Mouse (Mus musculus): ENCODE data around the gene Triobp. TPM values are rescaled to one million over a fixed set of nuclear protein-coding genes. Genes with fewer than 3 reads are reported as not detected.
"Not testable (repeated sequence)": the region's sequence is repeated elsewhere in the genome, so short reads cannot be mapped to it uniquely, and the experiment has no call there.

The Triobp gene
- total RNA-seq, 2 experiments from 2014 or later, result 36.7 to 40.3 TPM

DNA sequence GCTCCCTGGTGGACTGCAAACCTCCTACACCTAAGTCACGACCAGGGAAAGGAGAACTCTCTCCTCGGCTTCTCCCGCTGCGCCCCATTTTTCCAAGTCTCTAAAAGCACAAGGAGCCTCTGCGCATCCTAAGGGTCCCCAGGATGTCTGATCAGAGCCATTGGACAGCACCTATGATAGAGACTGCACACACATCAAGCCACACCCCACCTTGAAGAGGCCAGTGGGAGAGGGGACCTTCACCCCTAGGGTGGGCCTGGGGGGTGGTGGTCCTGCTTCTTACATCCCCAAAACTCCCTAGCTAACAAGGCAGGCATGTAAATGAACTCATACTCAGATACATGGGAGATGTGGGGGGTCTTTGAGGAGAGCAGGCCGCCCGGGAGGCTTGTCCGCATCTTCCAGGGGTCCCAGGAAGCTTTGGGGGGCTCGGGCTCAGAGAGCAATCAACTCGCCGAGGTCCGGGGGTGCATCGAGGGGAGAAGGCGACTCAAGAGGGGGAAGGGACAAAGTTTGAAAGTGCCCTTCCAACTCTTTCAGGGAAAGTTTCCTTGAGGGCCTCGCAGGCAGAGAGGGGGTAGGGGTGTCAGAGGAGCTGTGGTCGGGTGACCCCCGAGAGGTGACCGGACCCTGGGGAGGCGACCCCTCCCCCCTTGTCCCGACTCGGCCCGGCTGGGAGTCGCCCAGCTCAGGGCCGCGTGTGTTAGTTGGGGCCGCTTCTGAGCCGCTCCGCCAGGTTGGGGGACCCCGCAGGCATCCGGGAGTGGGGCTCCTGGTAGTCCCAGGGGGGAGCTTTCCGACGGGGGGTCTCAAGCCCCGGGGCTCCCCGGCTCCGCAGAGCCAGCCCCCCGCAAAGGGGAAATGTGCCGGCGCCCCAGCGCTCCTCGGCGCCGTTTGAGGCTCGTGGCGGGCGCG lies 80.0 kb downstream of the Triobp start:
- intact Hi-C loops (cut with DNase I), result no loop called here
- peak; percentile 40 to 70 for DNase-seq

DNA sequence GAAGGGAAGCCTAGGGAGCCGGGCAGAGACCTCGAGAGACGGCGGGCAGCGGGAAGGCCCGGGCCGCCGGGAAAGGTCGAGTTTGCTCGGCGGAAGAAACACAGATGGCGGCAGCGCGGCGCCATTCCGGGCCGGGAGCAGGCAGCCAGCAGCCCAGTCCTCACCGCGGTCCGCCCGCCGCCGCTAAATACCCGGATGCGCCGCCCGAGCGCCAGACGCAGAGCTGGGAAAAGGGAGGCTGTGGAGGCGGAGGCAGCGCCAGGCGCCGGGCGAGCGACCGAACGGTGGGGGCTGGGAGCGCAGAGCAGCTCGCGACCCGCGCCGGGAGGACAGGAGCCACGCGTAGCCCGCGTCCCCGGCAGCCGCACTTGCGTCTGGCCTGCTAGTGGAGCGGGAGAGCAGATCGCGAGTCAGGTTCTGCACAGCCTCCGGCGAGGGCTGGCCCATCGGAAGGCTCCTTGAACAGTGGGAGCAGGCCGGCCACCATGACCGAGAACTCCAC lies 80.8 kb downstream of the Triobp start, which contains the start of gene H1f0:
Gene H1f0 (plus strand): TSS at position 214 of the 502 bp plus-strand sequence.
- intact Hi-C loops (cut with DNase I), result no loop called here
- peak; percentile 96 to 97 for DNase-seq

GRCm38 (mm10) chr15:79028823-79029484 lies 81.4 kb downstream of the Triobp start:
- no peak for DNase-seq
- intact Hi-C loops (cut with DNase I), result no loop called here

GRCm38 (mm10) chr15:79029519-79030241 lies 82.2 kb downstream of the Triobp start:
- intact Hi-C loops (cut with DNase I), result loop anchor here (2.0 kb wide), 1 partner anchor 43 kb away; no protein-coding TSS in a partner anchor
- no peak for DNase-seq

DNA sequence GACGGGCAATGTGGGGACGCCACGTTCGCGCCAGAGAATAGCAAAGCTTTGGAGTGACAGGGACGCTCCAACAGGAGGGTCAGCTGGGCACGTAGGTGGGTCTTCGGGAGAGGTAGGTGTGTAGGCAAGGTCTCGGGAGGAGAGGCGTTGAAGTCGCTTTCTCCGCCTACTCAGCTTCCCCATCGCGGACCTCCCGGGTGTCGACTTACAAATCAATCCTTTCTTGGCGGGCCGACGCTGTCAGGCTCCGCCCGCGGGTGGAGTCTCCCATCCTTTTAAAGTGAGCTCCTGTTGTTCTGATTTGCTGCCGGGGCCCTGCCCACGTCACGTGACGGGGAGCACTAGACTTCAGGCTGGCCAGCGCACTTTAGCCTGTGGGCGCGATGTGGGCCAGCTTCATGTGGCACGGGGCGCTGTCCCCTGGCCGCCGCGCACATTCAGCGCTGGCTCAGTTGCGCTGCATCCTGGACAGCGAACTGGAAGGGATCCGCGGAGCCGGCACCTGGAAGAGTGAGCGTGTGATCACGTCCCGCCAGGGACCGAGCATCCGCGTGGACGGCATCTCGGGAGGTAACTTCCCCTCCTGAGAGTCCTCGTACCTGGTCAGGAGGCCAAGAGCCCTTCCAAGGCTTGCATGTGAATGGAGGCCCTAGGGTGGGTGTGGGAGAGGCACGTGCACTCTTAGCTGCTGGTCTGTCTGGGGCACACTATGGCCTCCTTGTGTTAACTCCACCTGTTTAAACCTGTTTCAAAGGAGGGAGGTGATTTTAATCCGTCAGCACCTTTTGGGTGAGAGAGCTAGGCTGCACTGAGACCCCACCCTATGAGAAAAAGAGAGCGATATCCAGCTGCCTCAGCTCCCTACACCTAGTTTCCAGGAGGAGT lies 83.3 kb downstream of the Triobp start:
- intact Hi-C loops (cut with DNase I), result loop anchor here (2.0 kb wide), 1 partner anchor 44 kb away; no protein-coding TSS in a partner anchor
- DNase-seq, result peak; percentile 85

DNA sequence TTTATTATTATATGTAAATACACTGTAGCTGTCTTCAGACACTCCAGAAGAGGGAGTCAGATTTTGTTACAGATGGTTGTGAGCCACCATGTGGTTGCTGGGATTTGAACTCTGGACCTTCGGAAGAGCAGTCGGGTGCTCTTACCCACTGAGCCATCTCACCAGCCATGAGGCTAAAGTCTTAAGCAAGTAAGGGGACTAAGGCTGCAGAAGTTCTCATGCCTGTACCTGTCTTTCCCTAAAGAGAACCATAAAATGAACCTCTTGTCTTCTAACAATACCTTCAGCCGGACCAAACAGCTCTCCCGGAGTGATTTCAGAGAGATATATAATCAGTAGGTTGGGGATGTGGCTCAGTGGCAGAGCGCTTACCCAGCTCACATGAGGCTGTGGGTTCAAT lies 84.4 kb downstream of the Triobp start:
- DNase-seq, result not testable (repeated sequence)
- intact Hi-C loops (cut with DNase I), result loop anchor here (2.0 kb wide), 1 partner anchor 45 kb away; no protein-coding TSS in a partner anchor

DNA sequence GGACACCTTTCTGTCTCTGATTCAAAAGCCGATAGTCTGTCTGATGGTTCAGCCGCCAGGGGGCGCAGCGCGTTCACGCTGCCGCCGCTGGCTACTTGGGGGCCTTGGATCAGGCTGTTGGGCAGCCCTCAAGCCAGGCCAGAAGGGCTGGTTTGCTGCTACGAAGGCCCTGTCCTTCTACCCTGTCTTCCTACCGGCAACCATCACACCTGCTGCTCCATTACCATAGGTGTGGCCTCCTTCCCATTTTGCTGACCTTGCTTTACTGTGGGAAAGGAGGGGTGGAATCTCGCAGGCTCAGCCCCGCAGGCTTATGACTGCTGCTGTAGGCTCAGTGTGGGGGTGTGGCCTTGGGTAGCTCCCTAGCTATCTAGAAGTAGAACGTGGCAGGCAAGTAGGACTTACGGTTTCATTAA lies 90.4 kb downstream of the Triobp start:
- DNase-seq, result peak; percentile 80 to 87
- intact Hi-C loops (cut with DNase I), result loop anchor here (1.0 to 5.0 kb wide), 3 partner anchors 32 to 121 kb away; no protein-coding TSS in a partner anchor

DNA sequence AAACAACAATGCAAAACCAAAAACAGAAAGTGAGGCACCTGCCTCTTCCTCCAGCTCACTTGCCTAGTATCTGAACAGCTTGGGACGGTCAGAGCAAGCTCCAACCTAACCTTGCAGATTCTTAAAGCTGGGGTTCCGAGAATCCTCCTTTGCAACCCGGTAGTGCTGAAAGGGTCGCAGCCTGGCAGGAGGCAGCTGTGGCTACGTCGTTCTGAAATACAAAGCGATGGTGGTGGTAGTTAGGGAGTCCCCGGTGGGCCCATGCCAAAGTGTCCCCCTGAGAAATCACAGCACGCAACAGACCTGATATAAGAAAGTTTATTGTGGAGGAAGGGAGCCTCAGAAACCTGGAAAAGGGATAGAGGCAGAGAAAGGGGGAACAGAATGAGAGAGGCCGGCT lies 90.8 kb downstream of the Triobp start:
- intact Hi-C loops (cut with DNase I), result loop anchor here (1.0 to 5.0 kb wide), 3 partner anchors 32 to 121 kb away; no protein-coding TSS in a partner anchor

DNA sequence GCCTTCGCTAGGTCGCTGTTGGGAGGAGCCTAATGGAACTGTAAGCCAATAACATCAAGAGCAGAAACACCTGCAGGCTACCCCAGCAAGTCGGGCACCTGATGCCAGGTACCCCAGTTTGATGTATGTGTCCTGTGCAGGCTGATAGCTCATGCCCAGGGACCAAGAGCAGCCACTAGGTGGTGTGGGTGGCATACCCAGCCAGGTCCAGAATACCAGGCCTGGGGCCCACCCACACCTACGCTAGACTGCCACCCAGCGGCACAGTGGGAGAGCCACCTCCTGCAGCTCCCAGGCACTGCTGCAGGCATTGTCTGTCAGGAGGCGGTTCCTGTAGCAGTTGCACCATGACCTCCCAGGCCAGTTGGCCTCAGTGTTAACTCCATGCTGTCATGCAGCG lies 91.3 kb downstream of the Triobp start:
- intact Hi-C loops (cut with DNase I), result loop anchor here (1.0 to 5.0 kb wide), 3 partner anchors 31 to 122 kb away; no protein-coding TSS in a partner anchor
- peak; percentile 57 to 69 for DNase-seq

More for the DNA sequence above, 90.8 kb downstream of the Triobp start:
- DNase-seq, result no peak

DNA sequence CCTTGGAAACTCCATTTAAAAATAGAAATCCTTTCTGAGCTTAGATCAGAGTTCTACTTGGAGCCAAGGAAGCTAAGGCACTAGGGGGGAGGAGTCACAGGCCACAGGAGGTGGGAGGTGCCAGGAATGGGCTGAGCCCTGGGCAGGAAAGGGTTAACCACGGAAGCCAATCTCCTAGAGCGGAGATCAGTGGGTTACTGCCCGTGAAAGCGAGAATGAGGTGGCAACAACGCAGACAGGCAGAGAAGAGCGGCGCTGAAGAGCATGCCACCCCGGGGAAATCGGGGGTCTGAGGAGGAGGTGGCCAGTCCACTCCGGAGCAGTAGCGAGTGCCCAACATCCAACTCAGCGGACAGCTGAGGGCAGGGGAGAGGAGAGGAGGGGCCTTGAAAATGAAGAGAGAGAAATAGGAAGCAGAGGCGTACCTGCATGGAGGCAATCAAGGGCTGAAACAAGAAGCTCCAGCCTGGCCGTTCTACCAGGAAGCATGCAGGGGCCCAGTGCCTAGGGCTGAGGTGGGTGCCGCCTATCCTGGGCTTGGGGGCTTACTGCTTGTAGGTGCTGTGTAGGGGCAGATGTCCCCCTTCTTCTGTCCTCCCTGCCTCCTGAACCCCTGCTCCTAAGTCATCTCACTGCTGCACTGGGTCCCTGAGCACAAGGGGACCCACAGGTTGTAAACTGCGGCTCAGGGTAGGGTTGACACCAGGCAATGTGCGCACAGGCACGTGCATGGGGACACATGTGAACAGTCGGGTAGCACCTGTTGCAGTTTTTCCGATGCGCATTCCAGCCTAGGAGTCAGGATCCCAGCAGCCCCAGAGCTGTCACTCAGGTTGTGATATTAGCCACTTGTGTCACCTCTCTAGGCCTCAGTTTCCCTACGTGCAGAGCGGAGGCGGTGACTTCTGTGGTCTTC lies 93.2 kb downstream of the Triobp start:
- intact Hi-C loops (cut with DNase I), result no loop called here
- DNase-seq, result no peak

DNA sequence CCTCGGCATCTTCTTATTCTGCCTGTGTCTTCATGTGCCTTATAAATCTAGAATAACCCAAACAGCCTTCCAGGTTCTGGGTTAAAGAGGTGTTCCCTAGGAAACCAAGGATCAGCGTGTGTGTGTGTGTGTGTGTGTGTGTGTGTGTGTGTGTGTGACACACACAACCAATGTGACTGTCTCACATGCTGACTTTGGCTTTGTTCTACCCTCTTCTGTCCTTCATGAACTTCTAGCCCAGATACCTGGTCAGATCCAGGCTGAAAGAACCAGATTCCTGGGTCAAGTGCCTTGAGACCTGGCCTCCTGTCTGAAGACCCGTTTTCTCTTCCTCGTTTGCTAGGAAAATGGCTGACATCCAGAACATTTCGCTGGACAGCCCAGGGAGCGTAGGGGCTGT lies 94.1 kb downstream of the Triobp start, which contains the start of gene Galr3:
Gene Galr3 (plus strand): TSS at position 301 of the 400 bp plus-strand sequence.
- intact Hi-C loops (cut with DNase I), result no loop called here
- DNase-seq, result no peak

GRCm38 (mm10) chr15:79042721-79043491 lies 95.4 kb downstream of the Triobp start:
- no peak for DNase-seq
- intact Hi-C loops (cut with DNase I), result no loop called here

- DNase-seq, result no peak
- intact Hi-C loops (cut with DNase I), result no loop called here
These were observed 97.3 kb downstream of the Triobp start for GRCm38 (mm10) chr15:79044837-79045236.

DNA sequence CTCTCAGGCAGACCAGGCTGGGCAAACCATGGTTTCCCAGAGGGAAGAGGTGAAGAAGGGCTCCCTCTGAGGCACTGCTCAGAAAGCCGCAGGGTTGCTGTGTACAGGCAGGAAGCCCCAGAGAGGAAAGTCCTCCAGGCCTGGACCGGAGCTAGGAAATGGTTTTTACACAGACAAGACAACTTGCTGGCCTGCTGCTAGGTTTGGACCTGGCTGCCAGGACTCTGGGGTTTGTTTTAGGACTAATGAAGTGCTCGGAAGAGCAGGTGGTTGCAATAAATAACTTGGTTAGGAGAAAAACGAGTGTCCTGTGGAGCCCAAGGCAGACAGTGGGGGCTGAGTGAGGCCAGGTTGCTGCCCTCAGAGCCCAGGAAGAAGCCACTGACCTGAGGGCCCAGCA lies 100.7 kb downstream of the Triobp start:
- no peak for DNase-seq
- intact Hi-C loops (cut with DNase I), result no loop called here

DNA sequence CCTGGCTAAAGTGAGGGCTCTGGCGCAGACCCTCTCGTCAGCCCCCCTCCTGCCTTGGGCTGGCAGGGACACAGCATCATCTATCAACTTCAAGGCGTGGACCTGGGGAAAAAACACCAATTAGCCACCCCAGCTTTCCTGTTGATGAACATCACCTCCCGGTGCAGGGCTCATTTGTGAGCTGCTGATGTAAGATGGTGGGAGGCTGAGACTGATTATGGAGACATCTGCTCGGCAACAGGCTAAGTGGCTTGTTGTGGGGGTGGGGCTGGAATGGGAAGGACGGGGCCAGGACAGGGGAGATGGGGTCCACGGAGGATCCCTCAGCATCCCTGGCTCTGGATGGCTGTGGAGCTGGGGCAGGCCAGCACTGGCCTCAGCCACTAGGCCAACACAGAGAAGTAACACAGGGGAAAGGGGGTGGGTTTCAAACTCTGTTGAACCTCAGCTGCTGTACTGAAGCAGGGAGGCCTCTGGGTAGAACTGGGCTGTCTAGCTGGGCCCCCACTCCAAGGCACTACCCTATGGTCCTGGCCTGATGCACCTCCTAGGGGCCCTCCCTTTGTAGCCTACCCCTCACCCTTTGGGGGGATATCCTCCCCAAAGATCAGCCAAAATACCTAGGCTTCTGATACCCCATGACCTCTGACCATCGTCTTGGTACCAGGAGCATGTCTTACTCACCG lies 102.8 kb downstream of the Triobp start:
- intact Hi-C loops (cut with DNase I), result no loop called here
- DNase-seq, result no peak

DNA sequence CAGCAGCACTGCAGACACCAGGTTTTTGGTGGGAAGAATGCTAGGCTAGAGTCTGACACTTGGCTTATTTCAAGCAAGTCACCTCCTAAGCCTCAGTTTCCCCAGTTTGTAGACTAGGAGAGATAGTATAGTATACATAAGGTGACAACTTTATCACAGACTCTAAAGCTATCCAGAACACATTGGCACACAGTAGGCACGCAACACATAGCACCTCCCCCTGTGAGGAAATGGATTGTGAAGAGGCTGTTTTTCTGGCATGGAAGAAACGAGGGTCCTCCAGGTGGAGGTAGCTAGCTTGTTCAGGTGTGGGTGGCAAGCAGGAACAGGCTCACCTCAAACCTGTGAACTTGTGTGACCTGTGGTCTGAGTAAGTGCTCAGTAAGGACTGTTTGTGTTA lies 103.4 kb downstream of the Triobp start:
- intact Hi-C loops (cut with DNase I), result no loop called here
- no peak for DNase-seq

Data from heart, postnatal 36 days (tissue).